Mouse (Mus musculus) myocyte (in vitro differentiated cells): ENCODE results near the gene Prr19.

Source experiments
- E2F4 ChIP-seq: IDR thresholded peaks from one replicate; pipeline ENCODE4 v1.6.1; 2011; ENCODE audit warnings: mild to moderate bottlenecking, control low read depth, moderate library complexity; ENCODE audit not compliant: insufficient read depth
- MAX ChIP-seq: IDR thresholded peaks from one replicate; pipeline ENCODE4 v1.6.1; 2011; ENCODE audit warnings: low read depth, mild to moderate bottlenecking, control low read depth
- MYOD1 ChIP-seq, 3 experiments: IDR thresholded peaks; one replicate each; pipeline ENCODE4 v1.6.1; 2011; ENCODE audit warnings: control low read depth in 2 of 3, low read depth in 2 of 3, mild to moderate bottlenecking in 2 of 3, moderate library complexity in 1 of 3; ENCODE audit not compliant: insufficient read length in 2 of 3, control insufficient read depth in 1 of 3
- MYOG ChIP-seq, 3 experiments: IDR thresholded peaks; one replicate each; pipeline ENCODE4 v1.6.1; 2011; ENCODE audit warnings: control low read depth in 2 of 3, low read depth in 2 of 3, mild to moderate bottlenecking in 2 of 3; ENCODE audit not compliant: insufficient read length in 2 of 3, control insufficient read depth in 1 of 3, insufficient read depth in 1 of 3
- POLR2A ChIP-seq: IDR thresholded peaks from one replicate; pipeline ENCODE4 v1.6.1; 2011; ENCODE audit warnings: low read depth, mild to moderate bottlenecking, control low read depth, moderate library complexity; ENCODE audit not compliant: insufficient read length
- POLR2AphosphoS2 ChIP-seq: IDR thresholded peaks from one replicate; pipeline ENCODE4 v1.6.1; 2011; ENCODE audit warnings: low read depth, control low read depth; ENCODE audit not compliant: insufficient read length
- REST ChIP-seq: IDR thresholded peaks from one replicate; pipeline ENCODE4 v1.6.1; 2011; ENCODE audit warnings: mild to moderate bottlenecking, control low read depth, moderate library complexity; ENCODE audit not compliant: insufficient read depth, insufficient read length
- SRF ChIP-seq: IDR thresholded peaks from one replicate; pipeline ENCODE4 v1.6.1; 2011; ENCODE audit warnings: low read depth; ENCODE audit not compliant: control insufficient read depth, insufficient read length
- TCF12 ChIP-seq: IDR thresholded peaks from one replicate; pipeline ENCODE4 v1.6.1; 2011; ENCODE audit warnings: mild to moderate bottlenecking, control low read depth; ENCODE audit not compliant: poor library complexity, insufficient read depth, severe bottlenecking
- TCF3 ChIP-seq: IDR thresholded peaks from one replicate; pipeline ENCODE4 v1.6.1; 2011; ENCODE audit warnings: low read depth, control low read depth; ENCODE audit not compliant: insufficient read length
- USF1 ChIP-seq: IDR thresholded peaks from one replicate; pipeline ENCODE4 v1.6.1; 2011; ENCODE audit warnings: low read depth, mild to moderate bottlenecking, control low read depth, moderate library complexity

GRCm38 (mm10) chr7:25266180-25266962 is 34.8 kb upstream of the Prr19 start:
- TF ChIP-seq POLR2A (no peak), MAX (no peak), POLR2AphosphoS2 (no peak), E2F4 (no peak), SRF (no peak), MYOG (IDR thresholded peaks at IDR 0.05; ENCODE audit: control insufficient read depth in 1 of 3, insufficient read depth in 1 of 3, insufficient read length in 2 of 3, low read depth in 2 of 3) (no peak), USF1 (no peak), TCF3 (no peak), MYOD1 (IDR thresholded peaks at IDR 0.05; ENCODE audit: control insufficient read depth in 1 of 3, insufficient read length in 2 of 3, low read depth in 2 of 3) (no peak), TCF12 (no peak), REST (no peak)
